Mouse (Mus musculus): Measurements from ENCODE around the gene Cdkn1c. TPM values are rescaled to one million over a fixed set of nuclear protein-coding genes. Genes with fewer than 3 reads are reported as not detected.

Cdkn1c gene
- polyA plus RNA-seq, 1 experiment from 2014 or later = 672 TPM

- Histone ChIP-seq H3K9ac (no peak overlapping the region), H3K36me3 (no peaks in the 10 kb centered on the region), H3K4me3 (replicated peaks) (no peak overlapping the region), H3K9me3 (no peaks in the 10 kb centered on the region), H3K27ac (no peak overlapping the region), H3K27me3 (replicated peaks) (no peaks in the 10 kb centered on the region; the same call in 1 of the 2 replicates), H3K4me1 (replicated peaks) (0 out of 2 replicates have a peak, but pooled peaks cover 10% of the 10 kb centered on the region), H3K4me2 (replicated peaks) (no peak overlapping the region)
- no peak; the same call in 1 of the 2 replicates for ATAC-seq
- 10% methylated on average over 8 of the region's 8 CpGs for WGBS
Measured at GRCm38 (mm10) chr7:143469946-143470345, 9.1 kb upstream of the Cdkn1c start.

- no peak overlapping the region for H3K4me2 ChIP-seq (replicated peaks)
- no peaks in the 10 kb centered on the region for H3K9me3 ChIP-seq
- H3K4me3 ChIP-seq (replicated peaks) = no peak overlapping the region
- no peak overlapping the region for H3K9ac ChIP-seq
- no peaks in the 10 kb centered on the region for H3K36me3 ChIP-seq
- 0 out of 2 replicates have a peak, but pooled peaks cover 14% of the 10 kb centered on the region for H3K4me1 ChIP-seq (replicated peaks)
- no peak for ATAC-seq
- H3K27ac ChIP-seq = no peak overlapping the region
- H3K27me3 ChIP-seq (replicated peaks) = no peaks in the 10 kb centered on the region; the same call in 1 of the 2 replicates
- 21% methylated on average over 6 of the region's 6 CpGs for WGBS
Measured at GRCm38 (mm10) chr7:143467714-143468113, 6.9 kb upstream of the Cdkn1c start.

- Histone ChIP-seq H3K4me3 (replicated peaks) (no peak overlapping the region), H3K9ac (no peak overlapping the region), H3K4me2 (replicated peaks) (no peak overlapping the region), H3K4me1 (replicated peaks) (0 out of 2 replicates have a peak, but pooled peaks cover 20% of the 10 kb centered on the region), H3K27ac (no peak overlapping the region), H3K27me3 (replicated peaks) (no peaks in the 10 kb centered on the region; the same call in 1 of the 2 replicates), H3K9me3 (no peaks in the 10 kb centered on the region), H3K36me3 (no peaks in the 10 kb centered on the region)
- 0 out of 2 replicates have a peak, but pooled peaks have one; percentile 15 for ATAC-seq
- 39% methylated on average over 14 of the region's 14 CpGs for WGBS
Measured at GRCm38 (mm10) chr7:143466099-143466677, 5.3 kb upstream of the Cdkn1c start.

GRCm38 (mm10) chr7:143464811-143465560 lies 4.1 kb upstream of the Cdkn1c start:
- Histone ChIP-seq H3K4me1 (replicated peaks) (0 out of 2 replicates have a peak, but pooled peaks cover 18% of the 10 kb centered on the region), H3K9me3 (peaks cover 10% of the 10 kb centered on the region; the same call in 1 of the 2 replicates), H3K27ac (peak overlapping the region; percentile 77), H3K4me2 (replicated peaks) (peak overlapping the region; percentile 60), H3K9ac (peak overlapping the region; percentile 35), H3K36me3 (no peaks in the 10 kb centered on the region), H3K4me3 (replicated peaks) (peak overlapping the region; percentile 26), H3K27me3 (replicated peaks) (no peaks in the 10 kb centered on the region; the same call in 1 of the 2 replicates)
- peak; percentile 39 for ATAC-seq
- WGBS = 21% methylated on average over 56 of the region's 56 CpGs

GRCm38 (mm10) chr7:143463865-143464415 lies 3.1 kb upstream of the Cdkn1c start:
- no peaks in the 10 kb centered on the region for H3K36me3 ChIP-seq
- H3K9ac ChIP-seq = no peak overlapping the region
- H3K27me3 ChIP-seq (replicated peaks) = no peaks in the 10 kb centered on the region; the same call in 1 of the 2 replicates
- H3K4me2 ChIP-seq (replicated peaks) = 0 out of 2 replicates have a peak overlapping the region, but pooled peaks have one; percentile 28
- H3K27ac ChIP-seq = peak overlapping the region; percentile 77
- ATAC-seq = no peak
- WGBS = 33% methylated on average over 11 of the region's 11 CpGs
- peaks cover 17% of the 10 kb centered on the region; the same call in 1 of the 2 replicates for H3K9me3 ChIP-seq
- H3K4me1 ChIP-seq (replicated peaks) = peaks cover 16% of the 10 kb centered on the region; the same call in 1 of the 2 replicates
- H3K4me3 ChIP-seq (replicated peaks) = no peak overlapping the region

GRCm38 (mm10) chr7:143462516-143462915 lies 1.7 kb upstream of the Cdkn1c start:
- Histone ChIP-seq H3K27ac (no peak overlapping the region), H3K36me3 (no peaks in the 10 kb centered on the region), H3K4me1 (replicated peaks) (peaks cover 16% of the 10 kb centered on the region; the same call in 1 of the 2 replicates), H3K27me3 (replicated peaks) (no peaks in the 10 kb centered on the region; the same call in 1 of the 2 replicates), H3K4me3 (replicated peaks) (no peak overlapping the region), H3K4me2 (replicated peaks) (no peak overlapping the region), H3K9me3 (peaks cover 17% of the 10 kb centered on the region; the same call in 1 of the 2 replicates), H3K9ac (no peak overlapping the region)
- 80% methylated on average over 5 of the region's 5 CpGs for WGBS
- ATAC-seq = no peak

GRCm38 (mm10) chr7:143461920-143462319 lies 1.1 kb upstream of the Cdkn1c start:
- H3K9me3 ChIP-seq = peaks cover 17% of the 10 kb centered on the region; the same call in 1 of the 2 replicates
- H3K4me1 ChIP-seq (replicated peaks) = peaks cover 16% of the 10 kb centered on the region; the same call in 1 of the 2 replicates
- H3K9ac ChIP-seq = no peak overlapping the region
- H3K27ac ChIP-seq = peak overlapping the region; percentile 33; the same call in 1 of the 2 replicates
- no peaks in the 10 kb centered on the region for H3K36me3 ChIP-seq
- H3K27me3 ChIP-seq (replicated peaks) = no peaks in the 10 kb centered on the region
- ATAC-seq = no peak
- WGBS = 44% methylated on average over 11 of the region's 11 CpGs
- no peak overlapping the region; the same call in 1 of the 2 replicates for H3K4me3 ChIP-seq (replicated peaks)
- H3K4me2 ChIP-seq (replicated peaks) = peak overlapping the region; percentile 65; the same call in 1 of the 2 replicates

- no peaks in the 10 kb centered on the region for H3K27me3 ChIP-seq (replicated peaks)
- peak overlapping the region; percentile 52 for H3K4me3 ChIP-seq (replicated peaks)
- no peaks in the 10 kb centered on the region for H3K36me3 ChIP-seq
- WGBS = 35% methylated on average over 25 of the region's 32 CpGs
- H3K27ac ChIP-seq = peak overlapping the region; percentile 33; the same call in 1 of the 2 replicates
- H3K9ac ChIP-seq = 0 out of 2 replicates have a peak overlapping the region, but pooled peaks have one; percentile 21
- H3K4me2 ChIP-seq (replicated peaks) = peak overlapping the region; percentile 65
- H3K4me1 ChIP-seq (replicated peaks) = peaks cover 16% of the 10 kb centered on the region; the same call in 1 of the 2 replicates
- H3K9me3 ChIP-seq = peaks cover 17% of the 10 kb centered on the region; the same call in 1 of the 2 replicates
- ATAC-seq = peak; percentile 41
Measured at GRCm38 (mm10) chr7:143461294-143461870, 532 bp upstream of the Cdkn1c start.

- Histone ChIP-seq H3K9me3 (peaks cover 17% of the 10 kb centered on the region; the same call in 1 of the 2 replicates), H3K4me3 (replicated peaks) (peak overlapping the region; percentile 52), H3K27me3 (replicated peaks) (no peaks in the 10 kb centered on the region), H3K4me2 (replicated peaks) (peak overlapping the region; percentile 65), H3K4me1 (replicated peaks) (peaks cover 10% of the 10 kb centered on the region; the same call in 1 of the 2 replicates), H3K27ac (peak overlapping the region; percentile 56), H3K36me3 (no peaks in the 10 kb centered on the region), H3K9ac (peak overlapping the region; percentile 67)
- WGBS = 41% methylated on average over 60 of the region's 60 CpGs
- ATAC-seq = 0 out of 2 replicates have a peak, but pooled peaks have one; percentile 0
Measured at GRCm38 (mm10) chr7:143460217-143460834, 524 bp downstream of the Cdkn1c start.

- Histone ChIP-seq H3K27ac (peak overlapping the region; percentile 56), H3K9me3 (peaks cover 17% of the 10 kb centered on the region; the same call in 1 of the 2 replicates), H3K4me1 (replicated peaks) (peaks cover 6% of the 10 kb centered on the region; the same call in 1 of the 2 replicates), H3K4me2 (replicated peaks) (peak overlapping the region; percentile 65), H3K27me3 (replicated peaks) (no peaks in the 10 kb centered on the region), H3K4me3 (replicated peaks) (peak overlapping the region; percentile 52), H3K36me3 (no peaks in the 10 kb centered on the region), H3K9ac (peak overlapping the region; percentile 67)
- 31% methylated on average over 94 of the region's 100 CpGs for WGBS
- ATAC-seq = peak; percentile 16
Measured at GRCm38 (mm10) chr7:143459332-143460211, 1.3 kb downstream of the Cdkn1c start.

All from intestine, embryonic 15.5 days (tissue).